Mouse (Mus musculus) lung, embryonic 15.5 days (tissue): ENCODE results near the gene Metrnl. TPM values are rescaled to one million over a fixed set of nuclear protein-coding genes. Genes with fewer than 3 reads are reported as not detected.

ENCODE experiments used
- ATAC-seq: fragments of 200-750 bp; cut with Nextera tagmentation; 2 replicates; pipeline ENCODE4 v1.8.0; 2017; ENCODE audit warnings: moderate number of reproducible peaks, borderline replicate concordance; ENCODE audit not compliant: low FRiP score, low TSS enrichment; ENCODE audit errors: extremely low read depth
- H3K27ac ChIP-seq: fragments of 300-500 bp; sonication (generic); 2 replicates; pipeline ENCODE4 v1.5.1; 2015; ENCODE audit warnings: moderate library complexity, mild to moderate bottlenecking, inconsistent platforms
- H3K27me3 ChIP-seq: fragments of 300-500 bp; sonication (generic); 2 replicates; pipeline ENCODE4 v1.6.1; 2015; ENCODE audit warnings: inconsistent platforms
- H3K36me3 ChIP-seq: fragments of 300-500 bp; sonication (generic); 2 replicates; pipeline ENCODE4 v1.6.1; 2015; ENCODE audit warnings: inconsistent platforms
- H3K4me1 ChIP-seq: fragments of 300-500 bp; sonication (generic); 2 replicates; pipeline ENCODE4 v1.6.1; 2015; ENCODE audit warnings: inconsistent platforms
- H3K4me2 ChIP-seq: fragments of 300-500 bp; sonication (generic); 2 replicates; pipeline ENCODE4 v1.6.1; 2015; ENCODE audit warnings: inconsistent platforms, mild to moderate bottlenecking, moderate library complexity
- H3K4me3 ChIP-seq: fragments of 300-500 bp; sonication (generic); 2 replicates; pipeline ENCODE4 v1.5.1; 2015; ENCODE audit warnings: mild to moderate bottlenecking, inconsistent platforms
- H3K9ac ChIP-seq: fragments of 300-500 bp; sonication (generic); 2 replicates; pipeline ENCODE4 v1.6.1; 2015; ENCODE audit warnings: inconsistent platforms
- H3K9me3 ChIP-seq: fragments of 300-500 bp; sonication (generic); 2 replicates; pipeline ENCODE4 v1.6.1; 2016; ENCODE audit warnings: inconsistent platforms
- WGBS: fragments of 180-500 bp; shearing (Covaris S2); methylation state at CpG from one replicate; pipeline ENCODE4 v1.1.7; 2015; 5-methylcytosine and 5-hydroxymethylcytosine counted together
- polyA plus RNA-seq: library from polyadenylated mRNA; unstranded; fragments of >200 nt; fragmentation: Nextera tagmentation; extraction: Ambion mirVana; gene quantifications from 2 replicates; pipeline ENCODE4 v1.2.1, GENCODE M21; 2015

Gene Metrnl
- polyA plus RNA-seq, 1 experiment from 2014 or later: 28.2 TPM

DNA sequence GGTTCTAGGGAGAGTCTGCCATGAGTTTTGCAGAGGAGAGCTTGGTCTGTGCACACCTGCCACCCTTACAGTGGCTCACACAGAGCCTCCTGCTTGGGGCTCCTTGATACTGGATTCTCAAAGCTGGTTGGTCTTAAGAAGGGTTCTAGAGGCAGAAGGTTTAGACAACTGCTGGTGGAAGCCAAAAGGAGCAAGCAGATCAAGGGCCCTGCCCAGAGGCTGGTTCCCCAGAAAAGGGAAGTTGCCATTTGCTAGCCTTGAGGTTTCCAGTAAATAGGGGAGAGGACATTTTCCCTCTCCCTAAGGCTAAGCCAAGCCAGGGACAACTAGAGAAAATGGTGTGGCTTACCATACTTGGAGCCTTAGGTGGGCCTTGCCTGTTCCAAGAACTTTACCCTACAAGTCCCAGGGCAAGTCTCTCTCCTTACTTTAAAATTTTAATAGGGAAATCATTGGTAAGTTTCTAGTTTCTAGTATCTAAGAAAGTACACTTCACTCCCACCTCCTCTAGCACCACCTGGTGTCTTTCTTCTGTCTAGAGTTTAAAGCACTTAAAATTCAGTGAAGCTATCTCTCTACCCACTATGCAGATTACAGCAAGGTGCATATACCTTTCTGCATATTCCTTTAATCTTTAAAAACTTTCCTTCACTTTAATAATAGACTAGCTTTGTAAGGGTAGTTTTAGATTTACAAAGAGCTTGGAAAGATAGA, 42.7 kb downstream of the Metrnl start:
- H3K27ac ChIP-seq: no peak overlapping the region
- ATAC-seq: no peak
- peaks cover 13% of the 10 kb centered on the region for H3K4me1 ChIP-seq
- H3K9ac ChIP-seq: no peak overlapping the region
- H3K4me2 ChIP-seq: no peak overlapping the region
- H3K36me3 ChIP-seq: no peaks in the 10 kb centered on the region
- H3K27me3 ChIP-seq: no peaks in the 10 kb centered on the region
- no peaks in the 10 kb centered on the region for H3K9me3 ChIP-seq
- no peak overlapping the region for H3K4me3 ChIP-seq

DNA sequence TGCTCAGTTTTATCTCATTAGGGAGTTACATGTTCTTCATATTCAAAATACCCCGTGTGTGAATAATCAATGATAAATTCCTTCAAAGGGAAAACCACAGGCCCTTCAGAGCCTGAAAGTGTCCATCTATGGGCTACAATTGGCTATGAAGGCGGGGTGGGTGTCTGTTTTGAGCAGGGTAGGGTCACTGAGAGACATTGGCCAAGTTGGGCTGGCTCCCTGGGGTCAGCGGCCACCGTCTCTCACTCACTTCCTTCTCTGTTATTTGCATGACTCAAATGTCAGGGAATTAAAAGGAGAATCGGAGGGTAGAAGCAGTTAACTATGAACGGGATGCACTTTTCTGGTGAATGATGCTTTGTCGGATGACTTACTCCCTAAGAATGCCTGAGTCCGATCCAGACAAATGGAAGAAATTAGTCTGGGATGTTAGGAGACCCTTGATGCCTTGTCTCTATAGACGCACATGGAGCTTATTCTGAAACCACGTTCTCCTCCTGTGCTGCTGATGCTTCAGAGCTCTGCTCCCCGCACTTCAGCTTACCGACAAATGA, 45.7 kb downstream of the Metrnl start:
- 67% methylated on average over 12 of the region's 12 CpGs for WGBS
- no peak overlapping the region for H3K4me2 ChIP-seq
- ATAC-seq: no peak

DNA sequence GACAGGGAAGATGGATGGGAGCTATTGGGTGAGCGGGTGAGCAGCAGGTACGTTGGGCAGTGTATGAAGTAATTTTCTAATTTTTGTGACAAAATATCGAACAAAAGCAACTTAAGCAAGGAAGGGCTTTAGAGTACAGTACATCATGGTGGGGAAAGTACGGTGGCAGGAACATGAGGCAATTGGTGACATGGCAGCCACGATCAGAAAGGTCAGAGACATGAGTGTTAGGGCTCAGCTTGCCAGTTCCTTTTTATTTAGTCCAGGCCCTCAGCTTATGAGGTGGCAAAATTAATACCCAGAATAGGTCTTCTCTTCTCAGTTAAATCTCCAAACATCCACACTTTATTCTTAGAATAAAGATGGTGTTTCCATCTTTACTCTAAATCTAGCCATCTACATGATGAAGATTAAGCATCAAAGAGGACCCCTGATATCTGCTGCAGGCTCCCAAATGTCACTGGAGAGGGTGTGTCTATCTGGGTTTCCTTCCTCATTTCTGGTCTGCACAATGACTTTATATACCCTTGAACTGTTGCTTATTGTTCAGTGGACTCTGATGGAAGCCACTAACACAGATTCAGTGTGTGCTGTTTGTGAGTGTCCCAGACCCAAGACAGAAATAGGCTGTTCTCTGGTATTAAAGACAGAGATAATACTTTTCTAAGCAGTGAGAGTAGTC, 46.8 kb downstream of the Metrnl start:
- Histone ChIP-seq H3K27me3 (no peaks in the 10 kb centered on the region), H3K9ac (no peak overlapping the region), H3K4me3 (no peak overlapping the region), H3K36me3 (no peaks in the 10 kb centered on the region), H3K4me2 (no peak overlapping the region), H3K27ac (no peak overlapping the region), H3K4me1 (no peaks in the 10 kb centered on the region), H3K9me3 (no peaks in the 10 kb centered on the region)
- 81% methylated on average over 5 of the region's 5 CpGs for WGBS
- ATAC-seq: no peak

More for the DNA sequence above, 45.7 kb downstream of the Metrnl start:
- H3K4me3 ChIP-seq: no peak overlapping the region
- no peak overlapping the region for H3K27ac ChIP-seq
- H3K9me3 ChIP-seq: no peaks in the 10 kb centered on the region
- no peaks in the 10 kb centered on the region for H3K4me1 ChIP-seq
- H3K36me3 ChIP-seq: no peaks in the 10 kb centered on the region
- H3K27me3 ChIP-seq: no peaks in the 10 kb centered on the region
- no peak overlapping the region for H3K9ac ChIP-seq

Other genes starting within 250 kb of the Metrnl start
- 36.7 and 37.1 TPM in 2 replicates for gene Tbcd, start 249.6 kb upstream of the Metrnl start, polyA plus RNA-seq
- 0.49 and 0.61 TPM in 2 replicates for gene Zfp750, start 182.2 kb upstream of the Metrnl start, polyA plus RNA-seq
- 6.9 and 8.0 TPM in 2 replicates for gene B3gntl1, start 28.4 kb upstream of the Metrnl start, polyA plus RNA-seq
- gene Ptchd3, start 128.7 kb downstream of the Metrnl start, polyA plus RNA-seq: 0.09 TPM in 1 of 2 replicates, not detected in the other